Mouse (Mus musculus) kidney, embryonic 14.5 days (tissue): ENCODE results near the gene Cfap45. TPM values are rescaled to one million over a fixed set of nuclear protein-coding genes. Genes with fewer than 3 reads are reported as not detected.

Source experiments
- ATAC-seq: fragments of 200-750 bp; cut with Nextera tagmentation; 2 replicates; pipeline ENCODE4 v1.8.0; 2017; ENCODE audit warnings: moderate number of reproducible peaks, mild to moderate bottlenecking, moderate TSS enrichment, moderate library complexity; ENCODE audit not compliant: low FRiP score, low TSS enrichment
- H3K27ac ChIP-seq: fragments of 300-500 bp; sonication (generic); 2 replicates; pipeline ENCODE4 v1.5.1; 2014; ENCODE audit warnings: low read depth, mild to moderate bottlenecking, low read length, moderate library complexity, mixed read lengths
- H3K27me3 ChIP-seq: fragments of 300-500 bp; sonication (generic); 2 replicates; pipeline ENCODE4 v1.6.1; 2014; ENCODE audit warnings: mild to moderate bottlenecking, low read length; ENCODE audit not compliant: control insufficient read depth, insufficient read depth
- H3K36me3 ChIP-seq: fragments of 300-500 bp; sonication (generic); 2 replicates; pipeline ENCODE4 v1.6.1; 2014; ENCODE audit warnings: low read length, mixed read lengths; ENCODE audit not compliant: control insufficient read depth, insufficient read depth
- H3K4me1 ChIP-seq: fragments of 300-500 bp; sonication (generic); 2 replicates; pipeline ENCODE4 v1.6.1; 2014; ENCODE audit warnings: low read length, mixed read lengths; ENCODE audit not compliant: control insufficient read depth, insufficient read depth
- H3K4me2 ChIP-seq: fragments of 300-500 bp; sonication (generic); replicated peaks from 2 replicates; pipeline ENCODE4 v1.6.1; 2014; ENCODE audit warnings: low read depth, mild to moderate bottlenecking, low read length
- H3K4me3 ChIP-seq: fragments of 300-500 bp; sonication (generic); 2 replicates; pipeline ENCODE4 v1.5.1; 2014; ENCODE audit warnings: mild to moderate bottlenecking, low read length
- H3K9ac ChIP-seq: fragments of 300-500 bp; sonication (generic); 2 replicates; pipeline ENCODE4 v1.6.1; 2014; ENCODE audit warnings: low read depth, mild to moderate bottlenecking, low read length, moderate library complexity
- H3K9me3 ChIP-seq: fragments of 300-500 bp; sonication (generic); 2 replicates; pipeline ENCODE4 v1.6.1; 2016; ENCODE audit warnings: low read length; ENCODE audit not compliant: control insufficient read depth
- WGBS: fragments of 180-500 bp; shearing (Covaris S2); extraction: QIAGEN DNeasy Blood & Tissue Kit; methylation state at CpG from one replicate; pipeline ENCODE4 v1.1.7; 2014; 5-methylcytosine and 5-hydroxymethylcytosine counted together
- polyA plus RNA-seq: library from polyadenylated mRNA; unstranded; fragments of >200 nt; fragmentation: Nextera tagmentation; extraction: Ambion mirVana; gene quantifications from 2 replicates; pipeline ENCODE4 v1.2.1, GENCODE M21; 2014

The Cfap45 gene
- 1.0 and 1.2 TPM in 2 replicates for polyA plus RNA-seq

GRCm38 (mm10) chr1:172520576-172521440 is at the start of gene Cfap45:
Cfap45 (plus strand) TSS chr1:172520801.
- Histone ChIP-seq H3K36me3 (no peaks in the 10 kb centered on the region), H3K4me2 (peak within 1 kb of the TSS; percentile 54), H3K27me3 (no peaks in the 10 kb centered on the region), H3K9ac (peak within 1 kb of the TSS; percentile 42), H3K9me3 (peaks cover 7% of the 10 kb centered on the region; the same call in 1 of the 2 replicates), H3K4me3 (peak within 1 kb of the TSS; percentile 35), H3K4me1 (peaks cover 16% of the 10 kb centered on the region; the same call in 1 of the 2 replicates), H3K27ac (0 out of 2 replicates have a peak within 1 kb of the TSS, but pooled peaks have one; percentile 7)
- 5% methylated on average over 28 of the region's 28 CpGs for WGBS
- peak; percentile 90 for ATAC-seq

GRCm38 (mm10) chr1:172472909-172473308 is 47.7 kb upstream of the Cfap45 start:
- no peak for ATAC-seq
- Histone ChIP-seq H3K36me3 (no peaks in the 10 kb centered on the region), H3K4me3 (no peak overlapping the region), H3K27ac (no peak overlapping the region), H3K9ac (no peak overlapping the region), H3K27me3 (no peaks in the 10 kb centered on the region), H3K9me3 (no peaks in the 10 kb centered on the region), H3K4me1 (no peaks in the 10 kb centered on the region; the same call in 1 of the 2 replicates), H3K4me2 (no peak overlapping the region)

DNA sequence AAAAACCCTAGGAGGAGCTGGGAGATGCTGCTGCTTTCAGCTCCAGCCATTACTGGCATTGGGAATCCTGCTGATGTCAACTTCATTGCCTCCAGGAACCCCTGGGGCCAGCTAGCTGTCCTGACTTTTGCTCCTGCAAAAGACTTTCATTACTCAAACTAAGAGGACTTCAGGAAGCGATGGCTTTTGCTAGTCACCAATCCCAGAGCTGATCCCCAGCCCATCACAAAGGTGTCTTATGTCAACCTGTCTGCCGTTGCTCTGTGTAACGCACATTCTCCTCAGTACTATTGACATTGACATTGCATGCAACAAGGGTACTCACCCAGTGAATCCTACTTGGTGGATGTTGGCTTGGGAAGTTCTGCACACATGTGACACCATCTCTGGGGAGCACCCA is 46.4 kb upstream of the Cfap45 start:
- Histone ChIP-seq H3K4me1 (no peaks in the 10 kb centered on the region; the same call in 1 of the 2 replicates), H3K27me3 (no peaks in the 10 kb centered on the region), H3K27ac (no peak overlapping the region), H3K4me3 (no peak overlapping the region), H3K36me3 (no peaks in the 10 kb centered on the region), H3K4me2 (no peak overlapping the region), H3K9me3 (no peaks in the 10 kb centered on the region), H3K9ac (no peak overlapping the region)
- ATAC-seq: no peak
- 84% methylated on average over 3 of the region's 3 CpGs for WGBS

DNA sequence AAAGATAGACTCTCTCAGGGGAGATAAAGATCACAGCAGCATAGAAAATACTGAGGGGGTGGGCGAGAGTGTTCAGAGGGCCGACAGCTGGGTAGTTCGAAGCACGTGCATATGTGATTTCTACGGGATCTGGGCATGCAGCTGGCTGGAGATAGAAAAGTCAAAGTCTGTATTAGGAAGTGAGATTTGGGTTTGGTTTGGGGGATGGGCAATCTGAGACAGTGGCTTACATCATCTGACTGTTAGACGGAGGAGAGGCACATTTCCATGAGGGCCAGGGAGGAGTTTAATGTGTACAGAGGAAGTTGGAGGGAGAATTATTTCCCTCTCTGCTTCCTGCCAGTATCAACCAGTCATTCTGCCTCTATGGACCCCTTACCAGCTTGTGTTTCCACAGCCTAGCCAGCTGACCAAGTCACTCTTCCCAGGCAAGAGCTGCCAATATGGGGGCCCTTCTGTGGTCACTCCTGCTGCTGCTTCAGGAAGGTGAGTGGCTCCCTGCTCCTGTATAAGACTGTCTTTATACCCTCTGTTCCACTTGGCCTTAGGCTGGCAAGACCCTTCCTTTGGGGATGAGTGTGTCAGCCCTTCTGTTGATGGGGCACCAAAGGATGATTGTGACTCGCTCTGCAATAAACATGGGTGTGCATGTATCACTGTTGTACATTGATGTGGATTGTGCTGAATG is 45.4 kb upstream of the Cfap45 start, which contains the start of gene Slamf9:
Slamf9 (plus strand) TSS at position 305 of the 688 bp plus-strand sequence.
- Histone ChIP-seq H3K9ac (no peak within 1 kb of the TSS; the same call in 1 of the 2 replicates), H3K4me2 (no peak within 1 kb of the TSS), H3K4me3 (no peak within 1 kb of the TSS), H3K4me1 (no peaks in the 10 kb centered on the region; the same call in 1 of the 2 replicates), H3K36me3 (no peaks in the 10 kb centered on the region), H3K9me3 (no peaks in the 10 kb centered on the region), H3K27me3 (no peaks in the 10 kb centered on the region), H3K27ac (no peak within 1 kb of the TSS)
- ATAC-seq: no peak
- 56% methylated on average over 7 of the region's 7 CpGs for WGBS

- H3K4me1 ChIP-seq: peaks cover 2% of the 10 kb centered on the region; the same call in 1 of the 2 replicates
- WGBS: 72% methylated on average over 5 of the region's 5 CpGs
- H3K9ac ChIP-seq: no peak overlapping the region
- no peaks in the 10 kb centered on the region for H3K36me3 ChIP-seq
- ATAC-seq: no peak
- H3K27ac ChIP-seq: no peak overlapping the region
- no peak overlapping the region for H3K4me3 ChIP-seq
- no peaks in the 10 kb centered on the region for H3K27me3 ChIP-seq
- H3K4me2 ChIP-seq: no peak overlapping the region
- no peaks in the 10 kb centered on the region for H3K9me3 ChIP-seq
These were observed 42.6 kb upstream of the Cfap45 start for GRCm38 (mm10) chr1:172478020-172478419.

DNA sequence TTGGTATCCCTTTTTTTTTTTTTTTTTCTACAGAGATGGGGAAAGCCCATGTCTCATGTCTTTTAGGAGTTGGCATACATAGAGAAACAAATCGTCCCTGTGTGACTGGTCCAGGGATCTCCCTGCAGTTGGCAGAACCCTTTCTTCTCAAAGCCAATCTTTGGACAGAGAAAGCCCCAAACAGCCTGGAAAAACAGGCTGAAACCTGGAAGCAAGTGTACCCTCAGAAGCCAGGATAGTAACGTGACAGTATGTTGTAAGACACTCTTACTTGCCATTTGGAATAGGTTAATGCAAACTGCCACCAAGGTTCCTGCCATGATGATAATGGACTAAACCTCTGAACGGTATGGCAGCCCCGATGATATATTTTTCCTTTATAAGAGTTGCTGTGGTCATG is 40.2 kb upstream of the Cfap45 start:
- no peak overlapping the region for H3K4me3 ChIP-seq
- H3K4me1 ChIP-seq: peaks cover 24% of the 10 kb centered on the region
- H3K36me3 ChIP-seq: 0 out of 2 replicates have a peak, but pooled peaks cover 4% of the 10 kb centered on the region
- no peak overlapping the region for H3K4me2 ChIP-seq
- H3K9ac ChIP-seq: no peak overlapping the region
- ATAC-seq: no peak
- no peaks in the 10 kb centered on the region for H3K27me3 ChIP-seq
- H3K27ac ChIP-seq: no peak overlapping the region
- 91% methylated on average over 4 of the region's 4 CpGs for WGBS
- no peaks in the 10 kb centered on the region for H3K9me3 ChIP-seq

GRCm38 (mm10) chr1:172481111-172481510 is 39.5 kb upstream of the Cfap45 start:
- Histone ChIP-seq H3K27me3 (no peaks in the 10 kb centered on the region), H3K4me3 (peak overlapping the region; percentile 67), H3K4me1 (peaks cover 30% of the 10 kb centered on the region), H3K36me3 (peaks cover 4% of the 10 kb centered on the region; the same call in 1 of the 2 replicates), H3K9me3 (no peaks in the 10 kb centered on the region), H3K9ac (no peak overlapping the region; the same call in 1 of the 2 replicates), H3K27ac (peak overlapping the region; percentile 73; the same call in 1 of the 2 replicates), H3K4me2 (peak overlapping the region; percentile 81)
- ATAC-seq: no peak
- WGBS: 17% methylated on average over 13 of the region's 13 CpGs

- H3K4me2 ChIP-seq: peak within 1 kb of the TSS; percentile 81
- H3K4me3 ChIP-seq: peak within 1 kb of the TSS; percentile 67
- H3K36me3 ChIP-seq: peaks cover 5% of the 10 kb centered on the region; the same call in 1 of the 2 replicates
- peak; percentile 95 for ATAC-seq
- peak within 1 kb of the TSS; percentile 58 for H3K9ac ChIP-seq
- under 1% methylated on average over 38 of the region's 38 CpGs for WGBS
- H3K27ac ChIP-seq: peak within 1 kb of the TSS; percentile 73
- H3K4me1 ChIP-seq: peaks cover 34% of the 10 kb centered on the region
- H3K9me3 ChIP-seq: no peaks in the 10 kb centered on the region
- H3K27me3 ChIP-seq: no peaks in the 10 kb centered on the region
These were observed 38.9 kb upstream of the Cfap45 start, which contains the start of gene Igsf9 for GRCm38 (mm10) chr1:172481540-172482280. Igsf9 (plus strand) TSS chr1:172481788.
